Mouse (Mus musculus) forebrain, postnatal 0 days (tissue): ENCODE results near the gene Clk2. TPM values are rescaled to one million over a fixed set of nuclear protein-coding genes. Genes with fewer than 3 reads are reported as not detected.

Experiments
- ATAC-seq: fragments of 200-750 bp; cut with Nextera tagmentation; 2 replicates; pipeline ENCODE4 v1.8.0; 2017; ENCODE audit warnings: mild to moderate bottlenecking, moderate library complexity
- DNase-seq: peaks from one replicate; pipeline ENCODE4 v3.0.0-alpha.2; 2015
- H3K27ac ChIP-seq: fragments of 300-500 bp; sonication (generic); 2 replicates; pipeline ENCODE4 v1.5.1; 2014; ENCODE audit warnings: low read depth, mild to moderate bottlenecking, antibody characterized with exemption, low read length, moderate library complexity, mixed read lengths
- H3K27me3 ChIP-seq: fragments of 300-500 bp; sonication (generic); 2 replicates; pipeline ENCODE4 v1.6.1; 2014; ENCODE audit warnings: mild to moderate bottlenecking, low read length, mixed read lengths; ENCODE audit not compliant: insufficient read depth
- H3K36me3 ChIP-seq: fragments of 300-500 bp; sonication (generic); 2 replicates; pipeline ENCODE4 v1.6.1; 2014; ENCODE audit warnings: mild to moderate bottlenecking, moderate library complexity; ENCODE audit not compliant: insufficient read depth
- H3K4me1 ChIP-seq: fragments of 300-500 bp; sonication (generic); 2 replicates; pipeline ENCODE4 v1.6.1; 2014; ENCODE audit warnings: antibody characterized with exemption; ENCODE audit not compliant: insufficient read depth
- H3K4me2 ChIP-seq: fragments of 300-500 bp; sonication (generic); 2 replicates; pipeline ENCODE4 v1.6.1; 2014; ENCODE audit warnings: low read depth, mild to moderate bottlenecking, moderate library complexity
- H3K4me3 ChIP-seq: fragments of 300-500 bp; sonication (generic); 2 replicates; pipeline ENCODE4 v1.5.1; 2014; ENCODE audit warnings: low read depth, low read length, mixed read lengths
- H3K9ac ChIP-seq: fragments of 300-500 bp; sonication (generic); 2 replicates; pipeline ENCODE4 v1.6.1; 2014; ENCODE audit warnings: mild to moderate bottlenecking
- H3K9me3 ChIP-seq: fragments of 300-500 bp; sonication (generic); 2 replicates; pipeline ENCODE4 v1.6.1; 2016; ENCODE audit warnings: low read length
- CTCF ChIP-seq: sonication (generic); IDR thresholded peaks from 2 replicates; pipeline ENCODE4 v1.5.1; 2016; ENCODE audit warnings: antibody characterized with exemption, control low read depth, low read depth
- WGBS: fragments of 180-500 bp; shearing (Covaris S2); extraction: QIAGEN DNeasy Blood & Tissue Kit; methylation state at CpG from one replicate; pipeline ENCODE4 v1.1.7; 2014; 5-methylcytosine and 5-hydroxymethylcytosine counted together
- polyA plus RNA-seq: library from polyadenylated mRNA; unstranded; fragments of >200 nt; fragmentation: Nextera tagmentation; extraction: Ambion mirVana; gene quantifications from 2 replicates; pipeline ENCODE4 v1.2.1, GENCODE M21; 2015
- total RNA-seq: library from RNA; depleted of rRNA; stranded (reverse); fragments of >200 nt; gene quantifications from 2 replicates; pipeline ENCODE4 v1.2.3, GENCODE M21; 2014; rRNA removed

The Clk2 gene
- total RNA-seq (35.6 and 43.1 TPM in 2 replicates), polyA plus RNA-seq (11.2 and 12.8 TPM in 2 replicates)

- H3K4me1 ChIP-seq, result peaks cover 5% of the 10 kb centered on the region
- peaks cover 29% of the 10 kb centered on the region for H3K36me3 ChIP-seq
- peak within 1 kb of the TSS; percentile 66 for H3K4me2 ChIP-seq
- H3K9me3 ChIP-seq, result no peaks in the 10 kb centered on the region
- under 1% methylated on average over 79 of the region's 79 CpGs for WGBS
- H3K27me3 ChIP-seq, result no peaks in the 10 kb centered on the region
- H3K9ac ChIP-seq, result peak within 1 kb of the TSS; percentile 87
- H3K27ac ChIP-seq, result peak within 1 kb of the TSS; percentile 88
- peak within 1 kb of the TSS; percentile 86 for H3K4me3 ChIP-seq
- peak; percentile 94 for DNase-seq
- TF ChIP-seq CTCF, result no peak
- ATAC-seq, result peak; percentile 98
Measured at GRCm38 (mm10) chr3:89164506-89165267, at the start of gene Clk2. Gene Clk2 (plus strand): TSS chr3:89164795.

DNA sequence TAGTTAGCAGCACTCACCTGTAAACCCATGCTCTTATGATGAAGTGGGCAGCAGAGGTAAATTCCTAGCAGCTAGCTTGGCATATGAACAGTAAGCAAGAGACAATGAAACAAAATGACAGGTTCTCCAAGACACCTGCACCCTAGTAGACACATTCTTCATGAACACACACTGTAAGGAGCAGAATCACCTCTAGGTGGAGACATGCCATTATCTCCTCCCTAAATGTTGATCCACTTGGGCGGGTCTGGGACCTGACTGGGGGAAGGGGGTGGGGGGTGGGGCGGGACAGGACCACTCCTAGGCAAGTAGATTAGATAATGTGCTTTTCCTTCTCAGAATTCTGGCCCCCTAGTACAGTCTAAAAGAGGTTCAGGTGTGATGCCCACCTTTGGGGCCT, 49.1 kb upstream of the Clk2 start:
- ATAC-seq (peak; percentile 58), DNase-seq (peak; percentile 28)
- peak; percentile 52 for TF ChIP-seq CTCF
- no peak overlapping the region for H3K27ac ChIP-seq
- WGBS, result 7% methylated on average over 2 of the region's 2 CpGs
- H3K4me2 ChIP-seq, result no peak overlapping the region
- H3K4me3 ChIP-seq, result no peak overlapping the region
- H3K9ac ChIP-seq, result no peak overlapping the region
- no peaks in the 10 kb centered on the region for H3K4me1 ChIP-seq
- no peaks in the 10 kb centered on the region for H3K9me3 ChIP-seq
- no peaks in the 10 kb centered on the region for H3K36me3 ChIP-seq
- H3K27me3 ChIP-seq, result no peaks in the 10 kb centered on the region

- Histone ChIP-seq H3K36me3 (no peaks in the 10 kb centered on the region), H3K9me3 (no peaks in the 10 kb centered on the region), H3K4me3 (no peak overlapping the region), H3K27ac (no peak overlapping the region), H3K4me2 (no peak overlapping the region), H3K27me3 (no peaks in the 10 kb centered on the region), H3K4me1 (no peaks in the 10 kb centered on the region), H3K9ac (no peak overlapping the region)
- DNase-seq (no peak), ATAC-seq (no peak)
- whole genome bisulfite sequencing, result 83% methylated on average over 2 of the region's 2 CpGs
- no peak for TF ChIP-seq CTCF
Measured at GRCm38 (mm10) chr3:89123313-89123712, 41.3 kb upstream of the Clk2 start.

DNA sequence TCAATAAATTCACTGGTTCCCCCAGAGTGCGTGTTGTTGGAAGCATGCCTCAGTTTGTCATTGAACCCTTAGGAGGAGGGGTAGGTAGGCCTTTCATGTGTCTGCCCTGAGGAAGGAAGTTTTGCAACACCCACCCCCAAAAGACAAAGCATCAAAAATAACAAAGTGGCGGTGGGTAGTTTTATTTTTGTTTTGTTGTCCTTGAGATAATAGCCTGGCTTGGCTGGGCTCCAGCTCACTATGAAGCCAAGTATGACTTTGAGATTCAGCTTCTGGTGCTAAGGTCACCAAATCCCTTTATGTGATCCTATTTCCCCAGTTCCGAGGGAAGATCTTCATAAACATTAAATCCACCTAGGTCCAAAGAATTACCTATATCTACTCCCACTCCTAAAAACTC, 40.4 kb upstream of the Clk2 start:
- Histone ChIP-seq H3K36me3 (no peaks in the 10 kb centered on the region), H3K9me3 (no peaks in the 10 kb centered on the region), H3K27me3 (no peaks in the 10 kb centered on the region), H3K4me3 (no peak overlapping the region), H3K27ac (no peak overlapping the region), H3K9ac (no peak overlapping the region), H3K4me1 (no peaks in the 10 kb centered on the region), H3K4me2 (no peak overlapping the region)
- no peak for TF ChIP-seq CTCF
- DNase-seq, result no peak
- no peak for ATAC-seq
- 78% methylated on average over 3 of the region's 3 CpGs for WGBS

GRCm38 (mm10) chr3:89125981-89126380, 38.6 kb upstream of the Clk2 start:
- Histone ChIP-seq H3K27me3 (no peaks in the 10 kb centered on the region), H3K4me2 (no peak overlapping the region), H3K9me3 (no peaks in the 10 kb centered on the region), H3K27ac (no peak overlapping the region), H3K4me1 (no peaks in the 10 kb centered on the region), H3K9ac (no peak overlapping the region), H3K36me3 (no peaks in the 10 kb centered on the region), H3K4me3 (no peak overlapping the region)
- DNase-seq (no peak), ATAC-seq (no peak)
- TF ChIP-seq CTCF, result no peak
- 91% methylated on average over 3 of the region's 3 CpGs for WGBS

DNA sequence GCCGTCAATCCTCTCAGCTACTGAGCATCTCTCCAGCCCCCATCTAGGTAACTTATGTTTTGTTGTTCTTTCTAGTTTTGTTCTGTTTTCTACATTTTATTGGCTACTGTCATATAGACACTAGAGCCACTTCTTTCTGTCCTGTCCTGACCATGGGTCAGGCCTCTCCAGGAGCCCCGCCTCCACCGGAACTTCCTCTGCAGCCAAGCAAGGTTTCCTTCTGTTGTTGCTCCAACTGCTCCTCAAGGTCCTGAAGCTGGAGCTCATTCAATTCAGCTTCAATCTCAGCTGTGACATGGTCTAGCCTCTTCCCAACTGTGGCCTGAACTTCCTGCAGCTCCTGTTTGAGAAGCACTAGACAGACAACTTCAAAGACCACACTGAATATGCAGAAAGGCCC, 34.7 kb upstream of the Clk2 start:
- Histone ChIP-seq H3K4me2 (no peak overlapping the region), H3K4me1 (no peaks in the 10 kb centered on the region), H3K27me3 (no peaks in the 10 kb centered on the region), H3K9me3 (no peaks in the 10 kb centered on the region), H3K9ac (no peak overlapping the region), H3K36me3 (no peaks in the 10 kb centered on the region), H3K27ac (no peak overlapping the region), H3K4me3 (no peak overlapping the region)
- no peak for ATAC-seq
- no peak for TF ChIP-seq CTCF
- 91% methylated on average over 3 of the region's 3 CpGs for WGBS
- DNase-seq, result no peak

- peak overlapping the region; percentile 28; the same call in 1 of the 2 replicates for H3K4me3 ChIP-seq
- 21% methylated on average over 4 of the region's 4 CpGs for WGBS
- no peak overlapping the region for H3K27ac ChIP-seq
- H3K4me1 ChIP-seq, result no peaks in the 10 kb centered on the region
- TF ChIP-seq CTCF, result no peak
- H3K4me2 ChIP-seq, result peak overlapping the region; percentile 60
- no peaks in the 10 kb centered on the region for H3K9me3 ChIP-seq
- H3K27me3 ChIP-seq, result no peaks in the 10 kb centered on the region
- no peak overlapping the region for H3K9ac ChIP-seq
- DNase-seq (peak; percentile 53), ATAC-seq (peak; percentile 68)
- no peaks in the 10 kb centered on the region for H3K36me3 ChIP-seq
Measured at GRCm38 (mm10) chr3:89131816-89132215, 32.8 kb upstream of the Clk2 start.
